Mouse (Mus musculus): Measurements from ENCODE around the gene Dpf2.

Dpf2 gene

GRCm38 (mm10) chr19:5937095-5937835, 24.5 kb upstream of the Dpf2 start:
- no peak for DNase-seq (ENCODE audit: inconsistent age in 2 of 2, low spot score in 1 of 2)

- no peak for DNase-seq (ENCODE audit: inconsistent age in 2 of 2, low spot score in 1 of 2)
These were observed 22.9 kb upstream of the Dpf2 start for GRCm38 (mm10) chr19:5935691-5936090.

GRCm38 (mm10) chr19:5935266-5935665, 22.5 kb upstream of the Dpf2 start:
- DNase-seq (ENCODE audit: inconsistent age in 2 of 2, low spot score in 1 of 2) = peak; percentile 67 to 85

- DNase-seq (ENCODE audit: inconsistent age in 2 of 2, low spot score in 1 of 2) = peak; percentile 74 to 89
These were observed 17.1 kb upstream of the Dpf2 start for GRCm38 (mm10) chr19:5929634-5930596.

- DNase-seq (ENCODE audit: inconsistent age in 2 of 2, low spot score in 1 of 2) = no peak
These were observed 15.7 kb upstream of the Dpf2 start for GRCm38 (mm10) chr19:5928546-5928945.

GRCm38 (mm10) chr19:5928104-5928503, 15.3 kb upstream of the Dpf2 start:
- DNase-seq (ENCODE audit: inconsistent age in 2 of 2, low spot score in 1 of 2) = no peak

- no peak for DNase-seq (ENCODE audit: inconsistent age in 2 of 2, low spot score in 1 of 2)
These were observed 14.7 kb upstream of the Dpf2 start for GRCm38 (mm10) chr19:5927532-5927931.

GRCm38 (mm10) chr19:5927026-5927425, 14.2 kb upstream of the Dpf2 start:
- no peak for DNase-seq (ENCODE audit: inconsistent age in 2 of 2, low spot score in 1 of 2)

GRCm38 (mm10) chr19:5925311-5925855, 12.6 kb upstream of the Dpf2 start:
- no peak for DNase-seq (ENCODE audit: inconsistent age in 2 of 2, low spot score in 1 of 2)

GRCm38 (mm10) chr19:5924713-5925093, 11.9 kb upstream of the Dpf2 start, which contains the start of gene Cdc42ep2:
TSS of gene Cdc42ep2 (minus strand) at chr19:5924816.
- DNase-seq (ENCODE audit: inconsistent age in 2 of 2, low spot score in 1 of 2) = peak; percentile 96 to 98

GRCm38 (mm10) chr19:5923990-5924712, 11.3 kb upstream of the Dpf2 start:
- peak; percentile 84 to 95 for DNase-seq (ENCODE audit: inconsistent age in 2 of 2, low spot score in 1 of 2)

- DNase-seq (ENCODE audit: inconsistent age in 2 of 2, low spot score in 1 of 2) = no peak
These were observed 10.2 kb upstream of the Dpf2 start for GRCm38 (mm10) chr19:5922963-5923362.

GRCm38 (mm10) chr19:5922119-5922942, 9.5 kb upstream of the Dpf2 start:
- peak in 1 of 2 experiments; percentile 54 for DNase-seq (ENCODE audit: inconsistent age in 2 of 2, low spot score in 1 of 2)

GRCm38 (mm10) chr19:5921715-5922114, 8.9 kb upstream of the Dpf2 start:
- DNase-seq (ENCODE audit: inconsistent age in 2 of 2, low spot score in 1 of 2) = peak in 1 of 2 experiments; percentile 52

GRCm38 (mm10) chr19:5912103-5913006, 455 bp downstream of the Dpf2 start:
- peak; percentile 99 for DNase-seq (ENCODE audit: inconsistent age in 2 of 2, low spot score in 1 of 2)

- no peak for DNase-seq (ENCODE audit: inconsistent age in 2 of 2, low spot score in 1 of 2)
These were observed 1.2 kb downstream of the Dpf2 start for GRCm38 (mm10) chr19:5911430-5912102.

- no peak for DNase-seq (ENCODE audit: inconsistent age in 2 of 2, low spot score in 1 of 2)
These were observed 2.6 kb downstream of the Dpf2 start for GRCm38 (mm10) chr19:5910221-5910620.

GRCm38 (mm10) chr19:5907275-5907674, 5.5 kb downstream of the Dpf2 start:
- DNase-seq (ENCODE audit: inconsistent age in 2 of 2, low spot score in 1 of 2) = no peak
